Mouse (Mus musculus): ENCODE data around the gene Pdzd2.

- TF ChIP-seq CTCF (IDR thresholded peaks at IDR 0.05; ENCODE audit: extremely low read depth, insufficient read depth, low read length) (peak; percentile 36; the same call in 1 of the 2 replicates), POLR2A (IDR thresholded peaks at IDR 0.05; ENCODE audit: extremely low read depth, insufficient read depth, low read length) (no peak)
Measured at GRCm38 (mm10) chr15:12577054-12577696, 162.5 kb downstream of the Pdzd2 start.
